Mouse (Mus musculus): Measurements from ENCODE around the gene Tmem160. TPM values are rescaled to one million over a fixed set of nuclear protein-coding genes. Genes with fewer than 3 reads are reported as not detected.

The Tmem160 gene
- polyA plus RNA-seq, 1 experiment from 2014 or later = 56.0 TPM

GRCm38 (mm10) chr7:16412930-16413329 is 39.6 kb upstream of the Tmem160 start:
- no peak overlapping the region for H3K27ac ChIP-seq (ENCODE audit: low read depth, low read length)
- 48% methylated on average over 2 of the region's 2 CpGs for WGBS
- H3K9ac ChIP-seq (ENCODE audit: low read depth, low read length) = no peak overlapping the region
- no peak overlapping the region for H3K4me3 ChIP-seq (ENCODE audit: low read length)
- no peaks in the 10 kb centered on the region for H3K9me3 ChIP-seq (ENCODE audit: control insufficient read depth, low read length)
- ATAC-seq (ENCODE audit: low FRiP score, low TSS enrichment) = no peak
- H3K4me2 ChIP-seq (replicated peaks; ENCODE audit: low read depth, low read length) = no peak overlapping the region
- peaks cover 18% of the 10 kb centered on the region for H3K36me3 ChIP-seq (ENCODE audit: control insufficient read depth, insufficient read depth, low read length)
- peaks cover 28% of the 10 kb centered on the region for H3K4me1 ChIP-seq (ENCODE audit: control insufficient read depth, insufficient read depth, low read length)
- no peaks in the 10 kb centered on the region for H3K27me3 ChIP-seq (ENCODE audit: control insufficient read depth, insufficient read depth, low read length)

GRCm38 (mm10) chr7:16415426-16415825 is 37.2 kb upstream of the Tmem160 start:
- peaks cover 28% of the 10 kb centered on the region for H3K4me1 ChIP-seq (ENCODE audit: control insufficient read depth, insufficient read depth, low read length)
- whole genome bisulfite sequencing = 68% methylated on average over 3 of the region's 3 CpGs
- peaks cover 42% of the 10 kb centered on the region for H3K36me3 ChIP-seq (ENCODE audit: control insufficient read depth, insufficient read depth, low read length)
- no peak overlapping the region for H3K4me3 ChIP-seq (ENCODE audit: low read length)
- H3K27ac ChIP-seq (ENCODE audit: low read depth, low read length) = no peak overlapping the region; the same call in 1 of the 2 replicates
- no peak overlapping the region for H3K4me2 ChIP-seq (replicated peaks; ENCODE audit: low read depth, low read length)
- H3K9me3 ChIP-seq (ENCODE audit: control insufficient read depth, low read length) = no peaks in the 10 kb centered on the region
- ATAC-seq (ENCODE audit: low FRiP score, low TSS enrichment) = peak; percentile 54; the same call in 1 of the 2 replicates
- H3K9ac ChIP-seq (ENCODE audit: low read depth, low read length) = no peak overlapping the region
- no peaks in the 10 kb centered on the region for H3K27me3 ChIP-seq (ENCODE audit: control insufficient read depth, insufficient read depth, low read length)

- no peaks in the 10 kb centered on the region for H3K27me3 ChIP-seq (ENCODE audit: control insufficient read depth, insufficient read depth, low read length)
- H3K9me3 ChIP-seq (ENCODE audit: control insufficient read depth, low read length) = no peaks in the 10 kb centered on the region
- H3K4me1 ChIP-seq (ENCODE audit: control insufficient read depth, insufficient read depth, low read length) = peaks cover 17% of the 10 kb centered on the region
- no peak overlapping the region for H3K4me3 ChIP-seq (ENCODE audit: low read length)
- H3K36me3 ChIP-seq (ENCODE audit: control insufficient read depth, insufficient read depth, low read length) = peaks cover 59% of the 10 kb centered on the region
- H3K27ac ChIP-seq (ENCODE audit: low read depth, low read length) = no peak overlapping the region
- no peak for ATAC-seq (ENCODE audit: low FRiP score, low TSS enrichment)
- WGBS = 79% methylated on average over 10 of the region's 10 CpGs
- no peak overlapping the region for H3K4me2 ChIP-seq (replicated peaks; ENCODE audit: low read depth, low read length)
- H3K9ac ChIP-seq (ENCODE audit: low read depth, low read length) = no peak overlapping the region
Measured at GRCm38 (mm10) chr7:16417141-16417771, 35.3 kb upstream of the Tmem160 start.

GRCm38 (mm10) chr7:16418713-16419112 is 33.9 kb upstream of the Tmem160 start:
- 83% methylated on average over 5 of the region's 5 CpGs for WGBS
- H3K9me3 ChIP-seq (ENCODE audit: control insufficient read depth, low read length) = no peaks in the 10 kb centered on the region
- no peak for ATAC-seq (ENCODE audit: low FRiP score, low TSS enrichment)
- H3K4me3 ChIP-seq (ENCODE audit: low read length) = no peak overlapping the region
- H3K27ac ChIP-seq (ENCODE audit: low read depth, low read length) = no peak overlapping the region
- H3K27me3 ChIP-seq (ENCODE audit: control insufficient read depth, insufficient read depth, low read length) = no peaks in the 10 kb centered on the region
- H3K36me3 ChIP-seq (ENCODE audit: control insufficient read depth, insufficient read depth, low read length) = peaks cover 73% of the 10 kb centered on the region
- no peak overlapping the region for H3K9ac ChIP-seq (ENCODE audit: low read depth, low read length)
- no peak overlapping the region for H3K4me2 ChIP-seq (replicated peaks; ENCODE audit: low read depth, low read length)
- H3K4me1 ChIP-seq (ENCODE audit: control insufficient read depth, insufficient read depth, low read length) = peaks cover 6% of the 10 kb centered on the region; the same call in 1 of the 2 replicates

GRCm38 (mm10) chr7:16420493-16421118 is 32.0 kb upstream of the Tmem160 start:
- WGBS = 94% methylated on average over 8 of the region's 8 CpGs
- H3K4me1 ChIP-seq (ENCODE audit: control insufficient read depth, insufficient read depth, low read length) = no peaks in the 10 kb centered on the region
- H3K9ac ChIP-seq (ENCODE audit: low read depth, low read length) = no peak overlapping the region
- H3K4me3 ChIP-seq (ENCODE audit: low read length) = no peak overlapping the region
- H3K4me2 ChIP-seq (replicated peaks; ENCODE audit: low read depth, low read length) = no peak overlapping the region
- ATAC-seq (ENCODE audit: low FRiP score, low TSS enrichment) = no peak
- H3K27ac ChIP-seq (ENCODE audit: low read depth, low read length) = no peak overlapping the region
- H3K27me3 ChIP-seq (ENCODE audit: control insufficient read depth, insufficient read depth, low read length) = no peaks in the 10 kb centered on the region
- peaks cover 91% of the 10 kb centered on the region for H3K36me3 ChIP-seq (ENCODE audit: control insufficient read depth, insufficient read depth, low read length)
- H3K9me3 ChIP-seq (ENCODE audit: control insufficient read depth, low read length) = no peaks in the 10 kb centered on the region

GRCm38 (mm10) chr7:16422222-16422856 is 30.2 kb upstream of the Tmem160 start:
- Histone ChIP-seq H3K4me1 (ENCODE audit: control insufficient read depth, insufficient read depth, low read length) (no peaks in the 10 kb centered on the region), H3K9ac (ENCODE audit: low read depth, low read length) (no peak overlapping the region), H3K4me2 (replicated peaks; ENCODE audit: low read depth, low read length) (no peak overlapping the region), H3K9me3 (ENCODE audit: control insufficient read depth, low read length) (no peaks in the 10 kb centered on the region), H3K4me3 (ENCODE audit: low read length) (no peak overlapping the region), H3K27ac (ENCODE audit: low read depth, low read length) (no peak overlapping the region), H3K27me3 (ENCODE audit: control insufficient read depth, insufficient read depth, low read length) (no peaks in the 10 kb centered on the region), H3K36me3 (ENCODE audit: control insufficient read depth, insufficient read depth, low read length) (peaks cover 97% of the 10 kb centered on the region)
- WGBS = 83% methylated on average over 18 of the region's 18 CpGs
- ATAC-seq (ENCODE audit: low FRiP score, low TSS enrichment) = no peak

- Histone ChIP-seq H3K4me1 (ENCODE audit: control insufficient read depth, insufficient read depth, low read length) (no peaks in the 10 kb centered on the region), H3K9me3 (ENCODE audit: control insufficient read depth, low read length) (no peaks in the 10 kb centered on the region), H3K36me3 (ENCODE audit: control insufficient read depth, insufficient read depth, low read length) (peaks cover 98% of the 10 kb centered on the region), H3K9ac (ENCODE audit: low read depth, low read length) (no peak overlapping the region), H3K4me3 (ENCODE audit: low read length) (no peak overlapping the region), H3K4me2 (replicated peaks; ENCODE audit: low read depth, low read length) (no peak overlapping the region), H3K27me3 (ENCODE audit: control insufficient read depth, insufficient read depth, low read length) (no peaks in the 10 kb centered on the region), H3K27ac (ENCODE audit: low read depth, low read length) (no peak overlapping the region)
- 90% methylated on average over 9 of the region's 9 CpGs for WGBS
- ATAC-seq (ENCODE audit: low FRiP score, low TSS enrichment) = no peak
Measured at GRCm38 (mm10) chr7:16423731-16424130, 28.8 kb upstream of the Tmem160 start.

- peaks cover 98% of the 10 kb centered on the region for H3K36me3 ChIP-seq (ENCODE audit: control insufficient read depth, insufficient read depth, low read length)
- no peak overlapping the region for H3K9ac ChIP-seq (ENCODE audit: low read depth, low read length)
- ATAC-seq (ENCODE audit: low FRiP score, low TSS enrichment) = no peak
- H3K27me3 ChIP-seq (ENCODE audit: control insufficient read depth, insufficient read depth, low read length) = no peaks in the 10 kb centered on the region
- H3K4me2 ChIP-seq (replicated peaks; ENCODE audit: low read depth, low read length) = no peak overlapping the region
- 88% methylated on average over 10 of the region's 10 CpGs for WGBS
- no peaks in the 10 kb centered on the region for H3K4me1 ChIP-seq (ENCODE audit: control insufficient read depth, insufficient read depth, low read length)
- H3K9me3 ChIP-seq (ENCODE audit: control insufficient read depth, low read length) = no peaks in the 10 kb centered on the region
- H3K27ac ChIP-seq (ENCODE audit: low read depth, low read length) = no peak overlapping the region
- no peak overlapping the region for H3K4me3 ChIP-seq (ENCODE audit: low read length)
Measured at GRCm38 (mm10) chr7:16425721-16426120, 26.9 kb upstream of the Tmem160 start.

- Histone ChIP-seq H3K27me3 (ENCODE audit: control insufficient read depth, insufficient read depth, low read length) (no peaks in the 10 kb centered on the region), H3K4me2 (replicated peaks; ENCODE audit: low read depth, low read length) (no peak overlapping the region), H3K9ac (ENCODE audit: low read depth, low read length) (no peak overlapping the region), H3K27ac (ENCODE audit: low read depth, low read length) (no peak overlapping the region), H3K9me3 (ENCODE audit: control insufficient read depth, low read length) (no peaks in the 10 kb centered on the region), H3K4me1 (ENCODE audit: control insufficient read depth, insufficient read depth, low read length) (no peaks in the 10 kb centered on the region), H3K4me3 (ENCODE audit: low read length) (no peak overlapping the region), H3K36me3 (ENCODE audit: control insufficient read depth, insufficient read depth, low read length) (peaks cover 98% of the 10 kb centered on the region)
- ATAC-seq (ENCODE audit: low FRiP score, low TSS enrichment) = peak; percentile 90
- WGBS = 59% methylated on average over 4 of the region's 4 CpGs
Measured at GRCm38 (mm10) chr7:16426129-16426729, 26.4 kb upstream of the Tmem160 start.
